8 mouse cellular contexts compared by ENCODE assay signal in genomic region chr9:31086085-31086753, GRCm38 (mm10). TPM values are rescaled to one million over a fixed set of nuclear protein-coding genes. Genes with fewer than 3 reads are reported as not detected.
DNase-seq lines count a peak whose midpoint lies in the region; ATAC-seq and TF ChIP-seq lines count a peak whose summit lies in the region.

No protein-coding gene starts in this region.

- TF ChIP-seq EP300 in CH12.LX (IDR thresholded peaks at IDR 0.05; ENCODE audit: low read length): no peak

- no peak overlapping the region for H3K4me3 ChIP-seq in CH12.LX (replicated peaks in 1 of 3; ENCODE audit: low read depth in 2 of 3, low read length in 2 of 3, poor library complexity in 1 of 3)
- H3K4me3 ChIP-seq in embryonic facial prominence, embryonic 15.5 days (replicated peaks): no peak overlapping the region
- no peak overlapping the region for H3K4me3 ChIP-seq in lung, embryonic 14.5 days (ENCODE audit: low read depth, low read length)

- ATAC-seq in embryonic facial prominence, embryonic 15.5 days (ENCODE audit: insufficient number of reproducible peaks, low FRiP score, low TSS enrichment, low read depth): no peak
- ATAC-seq in lung, embryonic 14.5 days (ENCODE audit: insufficient read depth): peak; percentile 58; the same call in 1 of the 2 replicates
- ATAC-seq in inflammation-experienced regulatory T-cells, adult 6 months: no peak

- peak; percentile 68 for DNase-seq in CH12.LX (ENCODE audit: extremely low read depth)
- DNase-seq in adrenal gland, postnatal 14 days: peak; percentile 77
- peak; percentile 69 to 83 for DNase-seq in heart, postnatal 14 days
- peak; percentile 54 to 86 for DNase-seq in kidney, postnatal 36 days
- peak; percentile 94 for DNase-seq in lung, embryonic 14.5 days
- DNase-seq in retina, postnatal 7 days (ENCODE audit: low read depth, low spot score): peak; percentile 71

- peak; percentile 73 for TF ChIP-seq RAD21 in CH12.LX (IDR thresholded peaks at IDR 0.05; ENCODE audit: low read depth, low read length)

- H3K27ac ChIP-seq in CH12.LX (ENCODE audit: insufficient read depth, low read depth): no peak overlapping the region
- H3K27ac ChIP-seq in embryonic facial prominence, embryonic 15.5 days (replicated peaks): no peak overlapping the region
- H3K27ac ChIP-seq in lung, embryonic 14.5 days (ENCODE audit: low read depth): no peak overlapping the region

- no peak overlapping the region for H3K9ac ChIP-seq in CH12.LX (ENCODE audit: insufficient read depth, low read depth)
- no peak overlapping the region for H3K9ac ChIP-seq in embryonic facial prominence, embryonic 15.5 days
- no peak overlapping the region for H3K9ac ChIP-seq in lung, embryonic 14.5 days

- peaks cover 0 to 15% of the 10 kb centered on the region in 2 experiments for H3K36me3 ChIP-seq in CH12.LX (replicated peaks in 1 of 2; ENCODE audit: control insufficient read depth in 1 of 2, insufficient read depth in 1 of 2, low read length in 1 of 2)
- no peaks in the 10 kb centered on the region for H3K36me3 ChIP-seq in embryonic facial prominence, embryonic 15.5 days
- H3K36me3 ChIP-seq in lung, embryonic 14.5 days (ENCODE audit: insufficient read depth): no peaks in the 10 kb centered on the region

- peaks cover 5 to 13% of the 10 kb centered on the region in 2 experiments; a peak in 3 of 4 replicates for H3K4me1 ChIP-seq in CH12.LX (ENCODE audit: control insufficient read depth in 1 of 2, insufficient read depth in 2 of 2)
- H3K4me1 ChIP-seq in embryonic facial prominence, embryonic 15.5 days: peaks cover 16% of the 10 kb centered on the region; the same call in 1 of the 2 replicates
- H3K4me1 ChIP-seq in lung, embryonic 14.5 days (ENCODE audit: insufficient read depth): no peaks in the 10 kb centered on the region

- H3K27me3 ChIP-seq in CH12.LX (replicated peaks): no peaks in the 10 kb centered on the region
- H3K27me3 ChIP-seq in embryonic facial prominence, embryonic 15.5 days: peaks cover 5% of the 10 kb centered on the region; the same call in 1 of the 2 replicates
- no peaks in the 10 kb centered on the region for H3K27me3 ChIP-seq in lung, embryonic 14.5 days (ENCODE audit: insufficient read depth, low read length)

- no peaks in the 10 kb centered on the region for H3K79me2 ChIP-seq in CH12.LX (replicated peaks; ENCODE audit: control insufficient read depth, extremely low read depth, insufficient read depth, poor library complexity, severe bottlenecking)

- no peak for TF ChIP-seq POLR2A in CH12.LX (IDR thresholded peaks at IDR 0.05; ENCODE audit: low read depth, low read length)

- 11% methylated on average over 10 of the region's 10 CpGs for WGBS in embryonic facial prominence, embryonic 15.5 days
- WGBS in lung, embryonic 14.5 days: 12% methylated on average over 10 of the region's 10 CpGs

- dilution Hi-C loops in CH12.LX (cut with MboI; ENCODE audit: extremely low pct_ligation_motif_present, extremely low pct_unique_long_range_greater_than_20kb, low sequenced_read_pairs): no loop called here

- intact Hi-C loops in heart, postnatal 14 days (cut with DNase I): loop anchor here (5.0 kb wide), 1 partner anchor 639 kb away; no protein-coding TSS in a partner anchor

- in situ Hi-C loops in CH12.LX (cut with MboI; ENCODE audit: low pct_ligation_motif_present, low pct_unique_long_range_greater_than_20kb, low sequenced_read_pairs): loop anchor here (5.0 kb wide), 2 partner anchors 134 to 604 kb away; no protein-coding TSS in a partner anchor

- TF ChIP-seq CTCF in CH12.LX (conservative IDR thresholded peaks at IDR 0.05 in 1 of 2, IDR thresholded peaks at IDR 0.05 in 1 of 2; ENCODE audit: low read depth in 2 of 2, low read length in 2 of 2): peak; percentile 51 to 76; a peak in 3 of 4 replicates
- TF ChIP-seq CTCF in lung, embryonic 14.5 days (IDR thresholded peaks at IDR 0.05; ENCODE audit: low read depth): peak; percentile 81

- H3K9me3 ChIP-seq in CH12.LX (replicated peaks; ENCODE audit: low read length): no peaks in the 10 kb centered on the region
- H3K9me3 ChIP-seq in embryonic facial prominence, embryonic 15.5 days (replicated peaks): no peaks in the 10 kb centered on the region
- H3K9me3 ChIP-seq in lung, embryonic 14.5 days (ENCODE audit: low read depth, low read length): no peaks in the 10 kb centered on the region

- H3K4me2 ChIP-seq in CH12.LX (ENCODE audit: insufficient read depth, low read depth, poor library complexity, severe bottlenecking): no peak overlapping the region
- H3K4me2 ChIP-seq in embryonic facial prominence, embryonic 15.5 days (replicated peaks): 0 out of 2 replicates have a peak overlapping the region, but pooled peaks have one; percentile 25
- H3K4me2 ChIP-seq in lung, embryonic 14.5 days: no peak overlapping the region

TF ChIP-seq in CH12.LX, 34 proteins besides CTCF, POLR2A, EP300 and RAD21:
- TF ChIP-seq ETS1 (conservative IDR thresholded peaks at IDR 0.05; ENCODE audit: low read depth, low read length): no peak
- no peak for TF ChIP-seq SIN3A (IDR thresholded peaks at IDR 0.05; ENCODE audit: low read length)
- TF ChIP-seq TCF12 (IDR thresholded peaks at IDR 0.05; ENCODE audit: low read depth, low read length): no peak
- no peak for TF ChIP-seq JUND (conservative IDR thresholded peaks at IDR 0.05; ENCODE audit: low read depth, low read length)
- peak; percentile 57 for TF ChIP-seq SMC3 (IDR thresholded peaks at IDR 0.05; ENCODE audit: low read depth, low read length)
- 0 out of 2 replicates have a peak, but pooled peaks have one; percentile 30 for TF ChIP-seq IRF4 (IDR thresholded peaks at IDR 0.05; ENCODE audit: low read depth, low read length)
- TF ChIP-seq GABPA (IDR thresholded peaks at IDR 0.05; ENCODE audit: insufficient replicate concordance, low read depth, low read length): no peak
- TF ChIP-seq ZC3H11A (IDR thresholded peaks at IDR 0.05; ENCODE audit: low read depth, low read length): no peak
- no peak for TF ChIP-seq JUN (IDR thresholded peaks at IDR 0.05; ENCODE audit: insufficient read depth, low read depth, low read length)
- TF ChIP-seq MAX (IDR thresholded peaks at IDR 0.05; ENCODE audit: low read length): no peak
- TF ChIP-seq MAZ (IDR thresholded peaks at IDR 0.05; ENCODE audit: low read depth, low read length): no peak
- no peak for TF ChIP-seq TBP (conservative IDR thresholded peaks at IDR 0.05; ENCODE audit: low read depth, low read length)
- TF ChIP-seq USF2 (conservative IDR thresholded peaks at IDR 0.05; ENCODE audit: low read depth, low read length): no peak
- no peak for TF ChIP-seq E2F4 (IDR thresholded peaks at IDR 0.05; ENCODE audit: insufficient replicate concordance, low read depth, low read length)
- TF ChIP-seq MXI1 (IDR thresholded peaks at IDR 0.05; ENCODE audit: low read depth, low read length): no peak

RNA-seq across cellular contexts. Expression of gene St14, which starts 45.4 kb away (rescaled TPM):
- 8.9 and 10.9 TPM in 2 replicates for total RNA-seq in CH12.LX (2012; rRNA removed)
- total RNA-seq in CH12.LX (2014; rRNA removed): 4.3 and 5.2 TPM in 2 replicates
- polyA plus RNA-seq in CH12.LX (2012; ENCODE audit: insufficient read length, low read depth): 8.6 and 9.6 TPM in 2 replicates
- total RNA-seq in adrenal gland, postnatal 14 days (2021): 0.70 and 1.8 TPM in 2 replicates
- polyA plus RNA-seq in embryonic facial prominence, embryonic 15.5 days (2015; fragmentation: Nextera tagmentation; extraction: Ambion mirVana): 29.7 and 31.7 TPM in 2 replicates
- total RNA-seq in heart, postnatal 14 days (2021): under 1 TPM; 0.34 to 0.36 TPM
- 35.5 and 42.1 TPM in 2 replicates for polyA plus RNA-seq in lung, embryonic 14.5 days (2014; fragmentation: Nextera tagmentation; extraction: Ambion mirVana)
- polyA plus RNA-seq in inflammation-experienced regulatory T-cells, adult 6 months (2017; shearing (Covaris generic)): 10 to 100 TPM in 1 of 3 experiments, 1 to 10 TPM in 2; 4.4 to 10.5 (median 5.4) TPM

RNA-seq across cellular contexts. Expression of gene Zbtb44, which starts 55.8 kb away (rescaled TPM):
- total RNA-seq in CH12.LX (2012; rRNA removed) (9.1 and 10.3 TPM in 2 replicates), CH12.LX (2014; rRNA removed) (14.3 and 16.8 TPM in 2 replicates)
- 13.4 and 14.0 TPM in 2 replicates for polyA plus RNA-seq in CH12.LX (2012; ENCODE audit: insufficient read length, low read depth)
- total RNA-seq in adrenal gland, postnatal 14 days (2021): 44.2 and 46.1 TPM in 2 replicates
- polyA plus RNA-seq in embryonic facial prominence, embryonic 15.5 days (2015; fragmentation: Nextera tagmentation; extraction: Ambion mirVana): 7.6 and 8.3 TPM in 2 replicates
- 10 to 100 TPM; 29.8 to 33.8 TPM for total RNA-seq in heart, postnatal 14 days (2021)
- polyA plus RNA-seq in lung, embryonic 14.5 days (2014; fragmentation: Nextera tagmentation; extraction: Ambion mirVana): 8.0 TPM in 2 replicates
- 1 to 10 TPM; 4.4 to 7.6 (median 5.4) TPM for polyA plus RNA-seq in inflammation-experienced regulatory T-cells, adult 6 months (2017; shearing (Covaris generic))
